Mouse (Mus musculus) cerebellum, adult 2 months (tissue): ENCODE measurements around the gene Otud7a.

Experiments
- CTCF ChIP-seq: fragments of 200-500 bp; IDR thresholded peaks from 2 replicates; pipeline ENCODE4 v1.5.1; 2011; ENCODE audit warnings: low read depth, mild to moderate bottlenecking, control low read depth, low read length, moderate library complexity, borderline replicate concordance; ENCODE audit not compliant: insufficient read depth
- POLR2A ChIP-seq: fragments of 200-500 bp; IDR thresholded peaks from 2 replicates; pipeline ENCODE4 v1.6.1; 2011; ENCODE audit warnings: low read length, control low read depth, borderline replicate concordance; ENCODE audit not compliant: insufficient read depth

- no peak for TF ChIP-seq CTCF
- TF ChIP-seq POLR2A = no peak
Observed at GRCm38 (mm10) chr7:63445346-63445700, 772 bp downstream of the Otud7a start.
